Mouse (Mus musculus) thymus, postnatal 25 days (tissue): Measurements from ENCODE around the gene Fndc1.

ENCODE experiments used
- DNase-seq: peaks from one replicate; pipeline ENCODE4 v3.0.0; 2022

Gene Fndc1

GRCm38 (mm10) chr17:7816602-7817001, 10.5 kb downstream of the Fndc1 start:
- no peak for DNase-seq

- DNase-seq = no peak
Measured at GRCm38 (mm10) chr17:7814433-7814832, 12.7 kb downstream of the Fndc1 start.

GRCm38 (mm10) chr17:7808043-7808442, 19.1 kb downstream of the Fndc1 start:
- no peak for DNase-seq

- DNase-seq = no peak
Measured at GRCm38 (mm10) chr17:7805105-7805504, 22.0 kb downstream of the Fndc1 start.

GRCm38 (mm10) chr17:7802483-7802882, 24.6 kb downstream of the Fndc1 start:
- DNase-seq = no peak

GRCm38 (mm10) chr17:7799894-7800293, 27.2 kb downstream of the Fndc1 start:
- no peak for DNase-seq

- DNase-seq = no peak
Measured at GRCm38 (mm10) chr17:7795584-7795983, 31.5 kb downstream of the Fndc1 start.

- no peak for DNase-seq
Measured at GRCm38 (mm10) chr17:7795168-7795567, 31.9 kb downstream of the Fndc1 start.

GRCm38 (mm10) chr17:7794093-7794492, 33.0 kb downstream of the Fndc1 start:
- DNase-seq = no peak

GRCm38 (mm10) chr17:7790512-7790911, 36.6 kb downstream of the Fndc1 start:
- no peak for DNase-seq

GRCm38 (mm10) chr17:7774101-7774500, 53.0 kb downstream of the Fndc1 start:
- DNase-seq = no peak

- no peak for DNase-seq
Measured at GRCm38 (mm10) chr17:7759786-7760185, 67.3 kb downstream of the Fndc1 start.

- no peak for DNase-seq
Measured at GRCm38 (mm10) chr17:7755001-7755400, 72.1 kb downstream of the Fndc1 start.

- no peak for DNase-seq
Measured at GRCm38 (mm10) chr17:7753383-7753782, 73.7 kb downstream of the Fndc1 start.

GRCm38 (mm10) chr17:7749051-7749815, 77.9 kb downstream of the Fndc1 start:
- no peak for DNase-seq

- no peak for DNase-seq
Measured at GRCm38 (mm10) chr17:7746841-7747240, 80.3 kb downstream of the Fndc1 start.

GRCm38 (mm10) chr17:7744976-7745375, 82.1 kb downstream of the Fndc1 start:
- no peak for DNase-seq

- DNase-seq = peak; percentile 17
Measured at GRCm38 (mm10) chr17:7740988-7741387, 86.1 kb downstream of the Fndc1 start.

- DNase-seq = no peak
Measured at GRCm38 (mm10) chr17:7722991-7723390, 104.1 kb downstream of the Fndc1 start.

- no peak for DNase-seq
Measured at GRCm38 (mm10) chr17:7718886-7719285, 108.2 kb downstream of the Fndc1 start.

GRCm38 (mm10) chr17:7717945-7718344, 109.2 kb downstream of the Fndc1 start:
- DNase-seq = no peak

GRCm38 (mm10) chr17:7713020-7713419, 114.1 kb downstream of the Fndc1 start:
- no peak for DNase-seq

GRCm38 (mm10) chr17:7707073-7707472, 120.0 kb downstream of the Fndc1 start:
- DNase-seq = no peak

- no peak for DNase-seq
Measured at GRCm38 (mm10) chr17:7690271-7690670, 136.8 kb downstream of the Fndc1 start.
